ENCODE assay signal across 25 mouse cellular contexts in the genomic region with DNA sequence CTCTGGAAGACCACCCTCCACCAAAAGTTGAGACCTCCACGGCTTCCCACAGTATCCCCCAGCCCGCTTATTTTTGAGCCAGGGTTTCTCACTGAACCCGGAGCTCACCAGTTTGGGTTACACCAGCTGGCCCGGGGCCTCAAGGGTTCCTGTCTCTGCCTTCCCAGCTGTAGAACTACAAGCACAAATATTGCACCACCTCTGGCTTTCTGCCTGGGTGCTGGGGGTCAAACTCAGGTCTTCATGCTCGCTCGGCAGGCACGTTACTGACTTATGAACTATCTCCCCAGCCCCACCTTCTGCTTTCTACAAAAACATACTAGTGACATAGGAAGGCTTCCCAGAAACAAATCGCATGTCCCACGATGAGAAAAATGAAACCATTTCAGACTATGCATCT. TPM values are rescaled to one million over a fixed set of nuclear protein-coding genes. Genes with fewer than 3 reads are reported as not detected.
DNase-seq lines count a peak whose midpoint lies in the region; ATAC-seq and TF ChIP-seq lines count a peak whose summit lies in the region.
"Had no signal": no experiment of that assay in that cellular context is flagged by ENCODE, and none has a peak within 500 bp of the region (broad histone marks: within the 10 kb centered on the region; RNA-seq: fewer than 3 reads in every experiment).

No protein-coding gene starts in this region.

- no peak for TF ChIP-seq CTCF in liver, postnatal 0 days (IDR thresholded peaks at IDR 0.05; ENCODE audit: low read depth)

- H3K9ac ChIP-seq in heart, embryonic 11.5 days (ENCODE audit: low read depth, low read length), result no peak overlapping the region
- H3K9ac ChIP-seq in liver, postnatal 0 days (replicated peaks), result no peak overlapping the region
- H3K9ac ChIP-seq in liver, embryonic 12.5 days, result no peak overlapping the region
- H3K9ac ChIP-seq: embryonic facial prominence, embryonic 12.5 days; embryonic facial prominence, embryonic 15.5 days; forebrain, postnatal 0 days; heart, embryonic 13.5 days; hindbrain, embryonic 14.5 days had no signal

- H3K4me2 ChIP-seq in heart, embryonic 11.5 days, result no peak overlapping the region
- no peak overlapping the region for H3K4me2 ChIP-seq in liver, postnatal 0 days (ENCODE audit: low read depth, low read length)
- no peak overlapping the region for H3K4me2 ChIP-seq in liver, embryonic 12.5 days
- H3K4me2 ChIP-seq: embryonic facial prominence, embryonic 12.5 days; embryonic facial prominence, embryonic 15.5 days; heart, embryonic 13.5 days; hindbrain, embryonic 14.5 days had no signal

- H3K9me3 ChIP-seq in heart, embryonic 11.5 days (replicated peaks; ENCODE audit: control insufficient read depth, low read length), result no peaks in the 10 kb centered on the region
- H3K9me3 ChIP-seq in liver, postnatal 0 days (ENCODE audit: low read length), result no peaks in the 10 kb centered on the region
- H3K9me3 ChIP-seq in liver, embryonic 12.5 days (replicated peaks), result no peaks in the 10 kb centered on the region
- H3K9me3 ChIP-seq: embryonic facial prominence, embryonic 12.5 days; embryonic facial prominence, embryonic 15.5 days; heart, embryonic 13.5 days had no signal

- H3K36me3 ChIP-seq in heart, embryonic 11.5 days (ENCODE audit: control insufficient read depth, insufficient read depth, low read length), result 0 out of 2 replicates have a peak, but pooled peaks cover 2% of the 10 kb centered on the region
- peaks cover 19% of the 10 kb centered on the region; the same call in 1 of the 2 replicates for H3K36me3 ChIP-seq in liver, postnatal 0 days (replicated peaks; ENCODE audit: insufficient read depth, low read length)
- peaks cover 44% of the 10 kb centered on the region for H3K36me3 ChIP-seq in liver, embryonic 12.5 days

- ATAC-seq in heart, embryonic 11.5 days (replicated peaks; ENCODE audit: insufficient number of reproducible peaks, low FRiP score, low TSS enrichment), result no peak
- peak; percentile 66 for ATAC-seq in liver, postnatal 0 days
- ATAC-seq in liver, embryonic 12.5 days, result no peak
- ATAC-seq: forebrain, embryonic 14.5 days; forebrain, postnatal 0 days; hindbrain, postnatal 0 days; Patski had no signal

- DNase-seq in heart, adult 11 months, result peak; percentile 79
- peak; percentile 74 for DNase-seq in liver, postnatal 0 days
- DNase-seq in lung, postnatal 14 days, result peak; percentile 10
- DNase-seq in lung, postnatal 25 days (ENCODE audit: low spot score), result no peak
- DNase-seq: adrenal gland, adult 2 months; adrenal gland, postnatal 14 days; cerebellum, adult 11 months; cerebellum, adult 2 months; cerebellum, adult 9-11 months; cerebellum, postnatal 25 days; forebrain, postnatal 0 days; gastrocnemius, adult 2 months; gastrocnemius, postnatal 14 days; heart, adult 18-20 months; heart, postnatal 14 days; heart, postnatal 4 days had no signal

- no peak for TF ChIP-seq EP300 in liver, postnatal 0 days (IDR thresholded peaks at IDR 0.05; ENCODE audit: low read depth)

- H3K27me3 ChIP-seq in heart, embryonic 11.5 days (ENCODE audit: control insufficient read depth, insufficient read depth, low read length), result no peaks in the 10 kb centered on the region
- no peaks in the 10 kb centered on the region for H3K27me3 ChIP-seq in liver, postnatal 0 days (ENCODE audit: insufficient read depth, low read length)
- no peaks in the 10 kb centered on the region for H3K27me3 ChIP-seq in liver, embryonic 12.5 days (replicated peaks)
- H3K27me3 ChIP-seq: embryonic facial prominence, embryonic 12.5 days; embryonic facial prominence, embryonic 15.5 days; heart, embryonic 13.5 days; Patski had no signal

- no peak overlapping the region for H3K4me3 ChIP-seq in heart, embryonic 11.5 days (ENCODE audit: low read depth, low read length)
- H3K4me3 ChIP-seq in liver, postnatal 0 days (ENCODE audit: low read depth, low read length), result no peak overlapping the region
- H3K4me3 ChIP-seq in liver, embryonic 12.5 days, result no peak overlapping the region
- H3K4me3 ChIP-seq: embryonic facial prominence, embryonic 12.5 days; embryonic facial prominence, embryonic 15.5 days; gastrocnemius, adult 2 months; heart, embryonic 13.5 days had no signal

- no peaks in the 10 kb centered on the region for H3K4me1 ChIP-seq in heart, embryonic 11.5 days (ENCODE audit: control insufficient read depth, insufficient read depth, low read length)
- no peaks in the 10 kb centered on the region for H3K4me1 ChIP-seq in liver, postnatal 0 days (ENCODE audit: insufficient read depth)
- no peaks in the 10 kb centered on the region for H3K4me1 ChIP-seq in liver, embryonic 12.5 days
- H3K4me1 ChIP-seq: embryonic facial prominence, embryonic 12.5 days; embryonic facial prominence, embryonic 15.5 days; heart, embryonic 13.5 days had no signal

- H3K27ac ChIP-seq in heart, embryonic 11.5 days (ENCODE audit: low read depth, low read length), result no peak overlapping the region
- H3K27ac ChIP-seq in liver, postnatal 0 days (ENCODE audit: low read depth), result no peak overlapping the region
- no peak overlapping the region for H3K27ac ChIP-seq in liver, embryonic 12.5 days
- H3K27ac ChIP-seq: embryonic facial prominence, embryonic 12.5 days; embryonic facial prominence, embryonic 15.5 days; gastrocnemius, adult 2 months; heart, embryonic 13.5 days; hindbrain, embryonic 14.5 days; hindbrain, postnatal 0 days had no signal

- 87% methylated on average over 9 of the region's 9 CpGs for WGBS in heart, embryonic 11.5 days (ENCODE audit: insufficient replicate concordance)
- WGBS in liver, postnatal 0 days (ENCODE audit: insufficient replicate concordance), result 72% methylated on average over 9 of the region's 9 CpGs
- WGBS in liver, embryonic 12.5 days (ENCODE audit: insufficient replicate concordance), result 79% methylated on average over 9 of the region's 9 CpGs

RNA-seq across cellular contexts. Expression of gene Nsf, which starts 38.2 kb away (rescaled TPM):
- 30.5 and 37.0 TPM in 2 replicates for polyA plus RNA-seq in heart, embryonic 11.5 days (2014; fragmentation: Nextera tagmentation; extraction: Ambion mirVana)
- 14.8 and 16.0 TPM in 2 replicates for polyA plus RNA-seq in liver, postnatal 0 days (2015; fragmentation: Nextera tagmentation; extraction: Ambion mirVana)
- 39.9 and 40.6 TPM in 2 replicates for polyA plus RNA-seq in liver, embryonic 12.5 days (2016; fragmentation: Nextera tagmentation; extraction: Ambion mirVana)

RNA-seq across cellular contexts. Expression of gene Arf2, which starts 50.9 kb away (rescaled TPM):
- polyA plus RNA-seq in heart, embryonic 11.5 days (2014; fragmentation: Nextera tagmentation; extraction: Ambion mirVana), result 56.0 and 63.2 TPM in 2 replicates
- 14.6 and 15.1 TPM in 2 replicates for polyA plus RNA-seq in liver, postnatal 0 days (2015; fragmentation: Nextera tagmentation; extraction: Ambion mirVana)
- 22.7 and 24.5 TPM in 2 replicates for polyA plus RNA-seq in liver, embryonic 12.5 days (2016; fragmentation: Nextera tagmentation; extraction: Ambion mirVana)
